Mouse (Mus musculus) intestine, embryonic 16.5 days (tissue): Measurements from ENCODE around the gene Shkbp1. TPM values are rescaled to one million over a fixed set of nuclear protein-coding genes. Genes with fewer than 3 reads are reported as not detected.

ENCODE experiments used
- ATAC-seq: fragments of 200-750 bp; cut with Nextera tagmentation; 2 replicates; pipeline ENCODE4 v1.8.0; 2017; ENCODE audit warnings: moderate TSS enrichment, moderate library complexity
- H3K27ac ChIP-seq: fragments of 300-500 bp; sonication (generic); 2 replicates; pipeline ENCODE4 v1.5.1; 2014; ENCODE audit warnings: mild to moderate bottlenecking, low read length
- H3K27me3 ChIP-seq: fragments of 300-500 bp; sonication (generic); replicated peaks from 2 replicates; pipeline ENCODE4 v1.6.1; 2014; ENCODE audit warnings: low read length, control low read depth, mixed read lengths; ENCODE audit not compliant: control insufficient read depth, insufficient read depth
- H3K36me3 ChIP-seq: fragments of 300-500 bp; sonication (generic); 2 replicates; pipeline ENCODE4 v1.6.1; 2014; ENCODE audit warnings: low read length, control low read depth; ENCODE audit not compliant: control insufficient read depth, insufficient read depth
- H3K4me1 ChIP-seq: fragments of 300-500 bp; sonication (generic); 2 replicates; pipeline ENCODE4 v1.6.1; 2014; ENCODE audit warnings: low read length, control low read depth, mixed read lengths; ENCODE audit not compliant: control insufficient read depth, insufficient read depth
- H3K4me2 ChIP-seq: fragments of 300-500 bp; sonication (generic); 2 replicates; pipeline ENCODE4 v1.6.1; 2014; ENCODE audit warnings: low read depth, low read length, control low read depth
- H3K4me3 ChIP-seq: fragments of 300-500 bp; sonication (generic); 2 replicates; pipeline ENCODE4 v1.5.1; 2014; ENCODE audit warnings: mild to moderate bottlenecking, low read length
- H3K9ac ChIP-seq: fragments of 300-500 bp; sonication (generic); 2 replicates; pipeline ENCODE4 v1.6.1; 2014; ENCODE audit warnings: low read depth, low read length
- H3K9me3 ChIP-seq: fragments of 300-500 bp; sonication (generic); 2 replicates; pipeline ENCODE4 v1.6.1; 2016; ENCODE audit warnings: low read length, control low read depth; ENCODE audit not compliant: control insufficient read depth
- WGBS: fragments of 180-500 bp; shearing (Covaris S2); extraction: QIAGEN DNeasy Blood & Tissue Kit; methylation state at CpG from one replicate; pipeline ENCODE4 v1.1.7; 2014; 5-methylcytosine and 5-hydroxymethylcytosine counted together
- polyA plus RNA-seq: library from polyadenylated mRNA; unstranded; fragments of >200 nt; fragmentation: Nextera tagmentation; extraction: Ambion mirVana; gene quantifications from 2 replicates; pipeline ENCODE4 v1.2.1, GENCODE M21; 2015

Gene Shkbp1
- polyA plus RNA-seq, 1 experiment from 2014 or later, result 37.8 TPM

DNA sequence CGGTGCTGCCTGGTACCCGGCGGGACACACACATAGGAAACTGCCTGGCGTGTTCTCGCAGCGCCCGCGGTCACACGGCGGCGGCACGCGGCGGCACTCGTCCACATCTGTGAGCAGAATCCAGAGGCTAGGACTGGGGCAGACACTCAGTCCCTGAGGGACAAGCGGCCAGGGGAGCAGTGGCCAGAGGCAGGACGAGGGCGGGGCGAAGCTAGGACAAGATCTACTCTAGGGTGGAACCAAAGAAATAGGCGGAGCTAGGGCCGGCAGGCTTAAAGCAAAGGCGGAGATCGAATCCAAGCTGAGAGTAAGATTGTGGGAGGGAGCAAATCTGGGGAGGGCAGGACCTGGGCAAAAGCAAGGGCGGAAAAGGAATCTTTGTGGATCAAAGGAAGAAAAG lies 30.1 kb downstream of the Shkbp1 start:
- H3K4me1 ChIP-seq, result peaks cover 26% of the 10 kb centered on the region
- ATAC-seq, result peak; percentile 41; the same call in 1 of the 2 replicates
- H3K27me3 ChIP-seq, result peaks cover 15% of the 10 kb centered on the region; the same call in 1 of the 2 replicates
- peak overlapping the region; percentile 47 for H3K4me2 ChIP-seq
- H3K27ac ChIP-seq, result no peak overlapping the region
- 0 out of 2 replicates have a peak, but pooled peaks cover 2% of the 10 kb centered on the region for H3K36me3 ChIP-seq
- 15% methylated on average over 24 of the region's 24 CpGs for WGBS
- peak overlapping the region; percentile 56 for H3K9ac ChIP-seq
- H3K4me3 ChIP-seq, result peak overlapping the region; percentile 37
- no peaks in the 10 kb centered on the region for H3K9me3 ChIP-seq

DNA sequence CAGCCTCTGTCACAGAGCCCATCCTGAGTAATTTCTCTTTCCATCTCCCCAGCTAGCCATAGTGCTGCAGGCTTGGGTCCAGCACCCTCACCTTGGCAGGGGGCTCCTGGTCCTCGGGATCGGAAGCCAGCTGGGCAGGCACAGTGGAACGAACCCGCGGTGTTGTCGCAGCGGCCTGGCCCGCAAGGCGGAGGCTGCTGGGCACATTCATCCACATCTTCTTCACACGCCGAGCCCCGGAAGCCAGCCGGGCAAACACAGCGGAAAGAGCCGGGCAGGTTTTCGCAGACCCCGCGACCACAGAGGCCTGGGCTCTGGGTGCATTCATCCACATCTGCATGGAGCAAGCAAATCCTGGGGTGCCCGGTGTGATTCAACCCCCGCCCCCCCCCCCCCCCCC lies 30.9 kb downstream of the Shkbp1 start:
- Histone ChIP-seq H3K27ac (no peak overlapping the region), H3K9ac (no peak overlapping the region), H3K27me3 (peaks cover 15% of the 10 kb centered on the region; the same call in 1 of the 2 replicates), H3K4me2 (no peak overlapping the region), H3K4me1 (peaks cover 19% of the 10 kb centered on the region), H3K4me3 (no peak overlapping the region), H3K9me3 (no peaks in the 10 kb centered on the region), H3K36me3 (0 out of 2 replicates have a peak, but pooled peaks cover 2% of the 10 kb centered on the region)
- no peak for ATAC-seq
- WGBS, result 58% methylated on average over 19 of the region's 20 CpGs

DNA sequence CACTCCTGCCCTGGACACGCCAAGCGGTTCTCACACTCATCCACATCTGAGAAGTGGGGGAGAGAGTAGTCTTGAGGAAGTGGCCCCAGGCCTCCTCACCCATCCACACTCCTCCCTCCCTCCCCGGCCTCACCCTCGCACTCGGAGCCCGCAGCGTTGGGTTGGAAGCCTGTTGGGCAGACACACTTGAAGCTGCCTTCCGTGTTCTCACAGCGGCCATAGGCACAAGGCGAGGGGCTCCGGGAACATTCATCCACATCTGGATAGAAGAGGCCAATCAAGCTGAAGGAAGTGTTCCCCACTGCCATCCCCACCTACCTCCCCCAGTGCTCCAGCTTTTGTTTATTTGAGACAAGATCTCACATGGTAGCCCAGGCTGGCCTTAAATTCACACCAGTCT lies 31.7 kb downstream of the Shkbp1 start:
- no peak overlapping the region for H3K4me3 ChIP-seq
- peaks cover 17% of the 10 kb centered on the region; the same call in 1 of the 2 replicates for H3K27me3 ChIP-seq
- 97% methylated on average over 11 of the region's 11 CpGs for WGBS
- no peaks in the 10 kb centered on the region for H3K9me3 ChIP-seq
- peaks cover 11% of the 10 kb centered on the region; the same call in 1 of the 2 replicates for H3K4me1 ChIP-seq
- H3K9ac ChIP-seq, result no peak overlapping the region
- ATAC-seq, result no peak
- no peak overlapping the region for H3K4me2 ChIP-seq
- H3K36me3 ChIP-seq, result 0 out of 2 replicates have a peak, but pooled peaks cover 2% of the 10 kb centered on the region
- H3K27ac ChIP-seq, result no peak overlapping the region

DNA sequence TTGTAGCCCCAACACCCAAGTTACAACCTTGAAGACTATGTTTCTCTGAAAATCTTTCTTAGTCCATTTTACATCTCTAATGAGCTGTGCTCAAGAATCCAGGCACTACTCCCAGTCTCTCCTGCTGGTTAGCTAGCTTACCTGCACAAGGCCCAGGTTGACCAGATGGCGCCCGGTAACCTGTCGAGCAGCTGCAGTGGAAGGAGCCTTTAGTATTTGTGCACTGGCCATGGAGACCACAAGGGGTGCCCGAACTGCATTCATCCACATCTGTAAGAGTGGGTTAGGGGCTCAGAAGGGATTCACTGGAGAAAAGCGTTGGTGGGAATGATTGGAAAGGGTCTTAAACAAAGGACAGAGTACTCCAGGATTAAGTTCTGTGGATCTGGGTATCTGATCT lies 32.8 kb downstream of the Shkbp1 start:
- Histone ChIP-seq H3K4me3 (no peak overlapping the region), H3K27me3 (peaks cover 17% of the 10 kb centered on the region; the same call in 1 of the 2 replicates), H3K9ac (no peak overlapping the region), H3K27ac (no peak overlapping the region), H3K4me1 (peaks cover 10% of the 10 kb centered on the region; the same call in 1 of the 2 replicates), H3K4me2 (no peak overlapping the region), H3K36me3 (0 out of 2 replicates have a peak, but pooled peaks cover 2% of the 10 kb centered on the region), H3K9me3 (no peaks in the 10 kb centered on the region)
- 94% methylated on average over 5 of the region's 5 CpGs for WGBS
- ATAC-seq, result no peak

DNA sequence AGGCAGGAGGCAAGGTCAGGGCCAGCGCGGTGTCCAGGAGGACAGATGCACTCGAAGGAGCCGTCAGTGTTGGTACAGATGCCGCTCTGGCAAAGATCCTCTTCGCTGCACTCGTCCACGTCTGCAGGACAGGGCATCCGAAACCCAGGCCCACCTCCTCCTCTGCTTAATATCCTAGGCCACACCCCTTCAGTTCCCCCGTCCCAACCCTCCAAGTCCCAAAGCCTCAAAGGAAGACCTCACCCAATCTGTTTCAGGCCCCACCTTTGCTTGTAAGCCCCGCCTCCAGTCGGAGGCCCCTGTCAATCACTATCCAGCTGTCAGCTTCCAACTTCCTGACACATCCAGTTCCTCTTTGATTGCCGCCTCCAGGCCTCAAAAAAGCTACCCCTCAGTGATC lies 33.5 kb downstream of the Shkbp1 start:
- H3K9ac ChIP-seq, result no peak overlapping the region
- H3K4me3 ChIP-seq, result no peak overlapping the region
- no peaks in the 10 kb centered on the region for H3K9me3 ChIP-seq
- H3K36me3 ChIP-seq, result 0 out of 2 replicates have a peak, but pooled peaks cover 2% of the 10 kb centered on the region
- H3K27me3 ChIP-seq, result peaks cover 17% of the 10 kb centered on the region; the same call in 1 of the 2 replicates
- no peak for ATAC-seq
- WGBS, result 29% methylated on average over 13 of the region's 13 CpGs
- H3K27ac ChIP-seq, result no peak overlapping the region
- no peak overlapping the region for H3K4me2 ChIP-seq
- H3K4me1 ChIP-seq, result peaks cover 10% of the 10 kb centered on the region; the same call in 1 of the 2 replicates

DNA sequence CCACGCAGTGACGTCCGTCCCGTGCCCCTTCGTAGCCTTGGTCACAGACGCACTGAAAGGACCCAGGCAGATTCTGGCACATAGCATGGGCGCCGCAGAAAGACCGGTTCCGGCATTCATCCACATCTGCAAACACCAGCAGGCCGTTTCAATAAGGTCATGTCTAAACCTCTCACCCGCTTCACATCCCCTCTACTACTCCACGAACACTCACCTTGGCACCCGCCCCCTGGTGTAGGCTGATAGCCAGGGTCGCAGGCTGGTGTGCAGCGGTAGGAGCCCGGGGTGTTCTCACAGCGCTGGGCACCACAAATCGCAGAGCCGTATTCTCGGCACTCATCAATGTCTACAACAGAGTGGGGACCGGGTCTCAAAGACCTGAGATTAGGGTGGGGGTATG lies 36.4 kb downstream of the Shkbp1 start:
- Histone ChIP-seq H3K4me3 (no peak overlapping the region), H3K4me1 (no peaks in the 10 kb centered on the region), H3K27me3 (0 out of 2 replicates have a peak, but pooled peaks cover 3% of the 10 kb centered on the region), H3K9me3 (no peaks in the 10 kb centered on the region), H3K9ac (no peak overlapping the region), H3K36me3 (peaks cover 3% of the 10 kb centered on the region), H3K27ac (no peak overlapping the region), H3K4me2 (no peak overlapping the region)
- 92% methylated on average over 22 of the region's 22 CpGs for WGBS
- ATAC-seq, result no peak

GRCm38 (mm10) chr7:27315958-27316357 lies 39.9 kb downstream of the Shkbp1 start:
- H3K9ac ChIP-seq, result no peak overlapping the region
- H3K27me3 ChIP-seq, result 0 out of 2 replicates have a peak, but pooled peaks cover 3% of the 10 kb centered on the region
- ATAC-seq, result no peak
- peaks cover 5% of the 10 kb centered on the region for H3K9me3 ChIP-seq
- peaks cover 8% of the 10 kb centered on the region for H3K36me3 ChIP-seq
- 51% methylated on average over 7 of the region's 7 CpGs for WGBS
- no peak overlapping the region for H3K4me2 ChIP-seq
- H3K4me1 ChIP-seq, result no peaks in the 10 kb centered on the region
- H3K27ac ChIP-seq, result no peak overlapping the region
- H3K4me3 ChIP-seq, result no peak overlapping the region

GRCm38 (mm10) chr7:27314393-27314792 lies 41.4 kb downstream of the Shkbp1 start:
- peaks cover 3% of the 10 kb centered on the region; the same call in 1 of the 2 replicates for H3K4me1 ChIP-seq
- ATAC-seq, result no peak
- WGBS, result 91% methylated on average over 3 of the region's 3 CpGs
- no peaks in the 10 kb centered on the region for H3K27me3 ChIP-seq
- H3K4me2 ChIP-seq, result no peak overlapping the region
- H3K9me3 ChIP-seq, result peaks cover 5% of the 10 kb centered on the region
- no peak overlapping the region for H3K4me3 ChIP-seq
- H3K27ac ChIP-seq, result no peak overlapping the region
- no peak overlapping the region for H3K9ac ChIP-seq
- H3K36me3 ChIP-seq, result peaks cover 8% of the 10 kb centered on the region

DNA sequence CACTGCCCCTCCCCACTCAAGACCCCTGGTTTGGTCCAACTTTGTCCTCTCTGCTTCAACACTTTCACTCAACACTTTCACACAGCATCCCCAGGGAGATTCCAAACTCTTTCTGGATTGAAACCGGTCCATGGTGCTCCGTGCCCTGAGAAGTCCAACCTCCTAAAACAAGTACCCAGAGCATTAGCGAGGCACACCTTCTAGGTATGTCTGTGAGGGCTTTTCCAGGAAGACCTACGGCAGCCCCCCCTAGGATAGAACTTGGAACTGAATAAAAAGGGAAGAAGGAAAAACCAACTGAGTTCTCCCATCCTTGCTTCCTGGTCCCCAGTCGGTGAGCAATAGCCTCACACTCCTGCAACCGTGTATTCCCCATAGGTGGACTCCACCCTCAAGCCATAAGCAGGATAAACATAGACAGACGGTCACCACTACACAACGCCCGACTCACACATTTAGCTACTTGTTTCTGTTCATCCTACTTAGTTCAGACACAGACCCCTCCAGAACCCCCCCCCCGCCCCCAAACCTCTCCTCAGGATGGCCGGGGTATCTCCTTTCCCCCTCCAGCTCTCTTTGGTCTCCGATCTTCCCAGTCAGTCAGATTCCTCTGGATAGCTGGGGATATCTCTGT lies 44.1 kb downstream of the Shkbp1 start:
- no peak overlapping the region for H3K4me3 ChIP-seq
- peaks cover 5% of the 10 kb centered on the region for H3K9me3 ChIP-seq
- no peak overlapping the region for H3K27ac ChIP-seq
- H3K36me3 ChIP-seq, result peaks cover 8% of the 10 kb centered on the region
- no peak overlapping the region for H3K9ac ChIP-seq
- H3K4me2 ChIP-seq, result no peak overlapping the region
- 89% methylated on average over 12 of the region's 12 CpGs for WGBS
- no peak for ATAC-seq
- peaks cover 12% of the 10 kb centered on the region for H3K4me1 ChIP-seq
- no peaks in the 10 kb centered on the region for H3K27me3 ChIP-seq
